Mouse (Mus musculus): ENCODE data around the gene Cps1.

Cps1 gene

DNA sequence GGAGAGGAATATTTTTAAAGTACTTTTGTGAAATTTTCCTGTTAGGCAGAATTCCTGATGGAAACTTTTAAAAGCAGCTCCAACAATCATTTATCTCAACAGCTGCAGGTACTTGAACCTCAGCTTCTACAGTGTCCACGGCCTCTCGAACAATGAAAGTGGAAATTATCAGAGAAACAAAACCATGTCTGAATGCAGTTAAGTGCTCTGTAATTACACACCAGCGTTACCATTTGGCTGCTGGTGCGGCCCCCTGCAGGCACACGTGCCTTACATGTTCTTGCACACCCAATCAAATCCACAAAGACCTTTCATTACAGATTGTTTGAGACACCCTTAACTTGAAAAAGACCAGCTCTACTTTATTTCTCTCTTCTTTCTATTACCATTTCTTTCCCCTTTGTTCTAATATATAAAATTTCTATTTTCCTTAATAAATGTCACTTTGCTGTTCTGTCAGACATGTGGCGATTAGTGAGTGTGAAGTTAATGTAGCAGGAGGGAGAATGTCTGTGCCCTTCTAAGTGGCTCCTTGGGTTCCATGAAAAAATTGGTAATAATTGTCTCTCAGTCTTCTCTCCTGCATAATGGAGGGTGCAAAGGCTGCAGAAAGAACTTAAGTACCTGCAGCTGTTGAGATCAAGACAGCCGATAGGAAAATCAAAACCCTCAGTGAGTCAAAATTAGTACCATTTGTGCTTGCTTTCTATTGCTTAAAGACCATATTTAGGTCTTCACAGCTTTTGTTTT lies 112.8 kb downstream of the Cps1 start:
- no peak for DNase-seq

DNA sequence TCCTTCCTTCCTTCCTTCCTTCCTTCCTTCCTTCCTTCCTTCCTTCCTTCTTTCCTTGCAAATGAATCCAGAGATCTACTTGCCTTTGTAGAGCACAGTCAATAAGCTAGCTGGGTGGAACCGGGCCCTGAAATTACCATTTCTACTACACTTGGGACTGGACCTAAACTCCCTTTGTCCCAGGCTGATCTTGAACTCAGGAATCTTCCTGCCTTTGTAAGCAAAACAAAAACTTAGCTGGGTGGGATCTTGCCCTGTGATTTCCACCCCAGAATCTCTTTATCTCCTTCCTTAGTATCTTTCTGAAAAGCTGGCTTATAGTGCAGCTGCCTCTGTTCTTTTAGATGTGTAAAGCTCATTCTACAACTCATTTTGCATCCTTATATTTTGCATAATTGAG lies 115.6 kb downstream of the Cps1 start:
- DNase-seq, result no peak

DNA sequence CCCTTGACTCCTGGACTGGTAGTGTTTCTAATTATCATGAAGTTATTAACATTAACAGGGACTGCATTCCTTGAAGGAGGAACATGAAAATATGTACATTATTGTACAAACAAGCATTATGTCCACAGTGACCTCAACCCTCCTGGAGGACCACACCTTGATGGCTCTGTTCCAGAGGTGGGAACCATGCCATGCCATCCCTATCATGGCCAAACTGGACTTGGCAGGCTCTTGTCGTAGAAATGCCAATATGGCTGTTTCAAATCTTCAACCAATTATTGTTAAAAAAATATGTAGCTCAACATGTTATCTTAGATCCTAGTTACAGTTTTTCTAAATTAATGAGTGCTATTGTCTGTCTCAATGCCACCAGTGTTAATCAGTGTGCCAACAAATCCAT lies 116.1 kb downstream of the Cps1 start:
- DNase-seq, result no peak

DNA sequence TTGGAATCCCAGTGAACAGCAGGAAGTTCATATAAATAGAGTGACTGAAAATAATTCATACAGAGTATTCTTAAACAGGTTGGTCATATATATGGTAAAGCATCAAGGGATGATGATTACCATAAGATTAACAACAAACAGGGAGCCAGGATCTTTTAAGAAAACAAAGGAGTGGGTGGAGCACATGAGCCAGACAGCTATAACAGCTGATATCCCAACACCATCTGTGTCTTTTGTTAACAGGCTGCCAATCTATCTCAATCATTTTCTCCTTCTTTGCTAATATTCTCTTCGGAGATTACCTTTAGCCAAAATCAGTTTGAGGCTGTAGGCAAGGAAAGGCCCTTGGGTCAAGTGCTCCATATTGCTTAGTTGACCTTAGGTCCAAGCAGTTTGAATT lies 142.4 kb downstream of the Cps1 start:
- no peak for DNase-seq

DNA sequence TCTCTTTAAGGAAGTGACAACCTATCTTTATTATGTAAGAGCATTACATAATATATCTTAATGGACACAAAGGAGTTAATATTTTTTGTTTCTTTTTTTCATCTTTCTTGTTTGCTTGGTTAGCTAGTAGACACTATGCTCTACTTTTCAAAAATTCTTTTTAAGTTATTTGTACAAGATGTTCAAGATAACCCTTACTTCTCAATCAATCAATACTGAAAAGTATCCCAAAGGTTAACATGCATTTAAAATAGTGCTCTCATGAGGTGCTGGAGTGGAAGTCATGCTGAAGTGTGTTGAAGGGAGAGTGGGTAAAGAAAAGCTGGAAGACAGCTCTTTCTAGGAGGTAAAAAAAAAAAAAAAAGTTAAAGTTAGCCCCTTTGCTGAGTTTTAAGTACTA lies 145.1 kb downstream of the Cps1 start:
- no peak for DNase-seq

DNA sequence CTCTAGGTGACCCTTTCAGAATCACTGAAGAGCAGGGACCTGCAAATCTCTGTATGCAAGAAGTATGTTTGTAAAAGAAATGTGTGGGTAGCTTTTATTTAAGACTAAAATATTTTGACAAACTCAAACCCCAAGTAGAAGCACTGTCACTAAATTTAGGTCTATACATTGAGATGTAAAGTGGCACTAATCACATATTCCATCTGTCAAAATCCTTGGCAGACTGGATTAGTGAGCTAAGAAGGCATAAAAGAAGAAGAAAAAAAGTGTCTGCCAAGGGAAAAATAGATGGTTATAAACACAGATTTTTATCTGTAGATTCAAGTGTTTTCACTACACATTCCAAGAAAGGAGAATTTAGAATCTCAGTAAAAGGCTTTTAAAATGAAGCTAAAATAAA lies 145.6 kb downstream of the Cps1 start:
- DNase-seq, result no peak

DNA sequence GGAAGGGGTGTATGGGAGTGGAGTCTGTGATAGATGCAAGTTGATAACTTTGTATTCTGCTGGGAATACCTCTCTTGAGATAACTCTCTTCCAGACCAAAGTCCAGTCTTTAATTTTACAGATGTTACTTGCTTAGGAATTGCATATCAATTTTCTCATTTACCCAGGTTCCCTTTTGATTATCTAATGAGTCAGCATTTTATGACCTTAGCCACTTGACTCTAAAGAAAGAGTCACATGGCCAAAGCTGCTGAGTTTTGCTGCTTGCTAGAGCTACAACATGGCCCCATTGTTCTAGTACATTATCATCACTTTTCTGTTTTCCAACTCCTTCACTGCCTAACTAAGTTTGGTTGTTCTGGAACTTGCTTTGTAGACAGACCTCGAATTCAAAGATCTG lies 153.4 kb downstream of the Cps1 start:
- no peak for DNase-seq
